Mouse (Mus musculus): ENCODE measurements at regions not wholly inside any gene's neighbourhood (a gene's known extent, or its start where the extent isn't known, plus 50 kb on each side); places are given as distances from the start of the nearest gene placed in this dataset.

DNA sequence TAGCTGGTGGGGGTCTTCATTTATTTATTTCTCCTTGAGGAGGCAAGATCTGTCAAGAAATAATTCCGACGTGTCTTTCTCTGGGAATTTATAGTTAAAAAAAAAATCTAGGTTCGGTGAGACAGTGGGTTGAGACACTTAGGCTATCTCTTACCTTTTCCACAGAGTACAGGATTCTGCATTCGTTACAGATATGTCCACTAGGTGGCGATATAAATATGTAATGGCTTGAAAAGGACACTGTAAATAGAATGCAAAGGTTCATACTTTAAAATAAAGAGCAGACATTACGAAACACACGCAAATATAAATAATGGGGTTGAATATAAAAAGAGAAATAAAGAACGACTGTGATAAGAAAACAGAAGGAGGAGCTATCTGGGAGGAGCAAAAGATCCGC lies 517.5 kb downstream of the Cps1 start:
- Histone ChIP-seq H3K4me1 (ENCODE audit: control insufficient read depth, insufficient read depth, low read length) (no peaks in the 10 kb centered on the region), H3K9ac (ENCODE audit: low read length) (no peak overlapping the region), H3K36me3 (ENCODE audit: control insufficient read depth, insufficient read depth, low read length) (no peaks in the 10 kb centered on the region), H3K27me3 (ENCODE audit: control insufficient read depth, insufficient read depth, low read length) (no peaks in the 10 kb centered on the region), H3K4me3 (ENCODE audit: low read depth, low read length) (no peak overlapping the region), H3K4me2 (ENCODE audit: low read depth) (no peak overlapping the region), H3K9me3 (ENCODE audit: control insufficient read depth, low read length) (no peaks in the 10 kb centered on the region), H3K27ac (ENCODE audit: low read depth, low read length) (no peak overlapping the region)
- ATAC-seq (ENCODE audit: insufficient read depth, low FRiP score, low TSS enrichment) (peak; percentile 85), DNase-seq (ENCODE audit: low spot score) (no peak)
- 26% methylated on average over 9 of the region's 9 CpGs for WGBS

DNA sequence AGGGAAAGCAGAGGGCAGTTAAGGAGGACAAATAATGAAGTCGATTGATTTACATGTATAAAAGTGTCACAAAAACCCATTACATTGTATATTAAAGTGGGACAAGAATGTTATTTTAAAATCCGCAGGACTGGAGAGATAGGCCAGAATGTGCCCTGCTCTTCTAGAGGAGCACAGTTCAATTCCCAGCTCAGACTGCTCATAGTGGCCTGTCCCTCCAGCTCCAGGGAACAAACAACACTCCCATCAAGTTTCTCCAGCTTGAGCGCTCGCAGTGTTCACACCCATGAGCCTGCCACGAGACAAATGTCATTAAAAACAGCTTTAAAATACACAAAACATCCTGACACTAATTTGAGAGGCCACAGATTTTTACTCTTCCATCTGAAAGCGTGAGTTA lies 517.9 kb downstream of the Cps1 start:
- ATAC-seq (ENCODE audit: insufficient read depth, low FRiP score, low TSS enrichment) = 0 out of 2 replicates have a peak, but pooled peaks have one; percentile 23
- H3K36me3 ChIP-seq (ENCODE audit: control insufficient read depth, insufficient read depth, low read length) = no peaks in the 10 kb centered on the region
- H3K9ac ChIP-seq (ENCODE audit: low read length) = no peak overlapping the region
- H3K9me3 ChIP-seq (ENCODE audit: control insufficient read depth, low read length) = no peaks in the 10 kb centered on the region
- WGBS = 53% methylated on average over 6 of the region's 6 CpGs
- H3K4me1 ChIP-seq (ENCODE audit: control insufficient read depth, insufficient read depth, low read length) = no peaks in the 10 kb centered on the region
- H3K4me3 ChIP-seq (ENCODE audit: low read depth, low read length) = no peak overlapping the region
- H3K27me3 ChIP-seq (ENCODE audit: control insufficient read depth, insufficient read depth, low read length) = no peaks in the 10 kb centered on the region
- DNase-seq (ENCODE audit: low spot score) = no peak
- no peak overlapping the region for H3K4me2 ChIP-seq (ENCODE audit: low read depth)
- no peak overlapping the region for H3K27ac ChIP-seq (ENCODE audit: low read depth, low read length)

DNA sequence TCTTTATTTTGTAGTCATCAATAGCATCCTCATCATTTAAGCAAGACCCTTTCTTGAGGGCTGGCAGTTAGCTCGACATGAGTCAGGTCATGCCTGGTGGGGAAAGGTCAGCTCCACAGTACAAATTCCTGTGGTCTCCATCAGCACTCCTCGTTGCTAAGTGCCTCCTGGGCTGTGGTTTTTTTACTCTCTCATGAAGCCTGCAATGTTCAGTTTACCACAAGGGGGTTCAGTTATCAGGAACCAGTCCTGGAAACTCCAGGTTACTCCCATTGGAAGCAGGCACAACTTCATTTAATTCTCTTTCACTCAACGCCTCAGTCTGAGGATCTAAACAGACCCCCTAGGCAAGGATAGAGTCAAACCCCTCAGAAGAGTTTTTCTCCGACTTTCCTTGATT lies 520.8 kb downstream of the Cps1 start:
- H3K9me3 ChIP-seq (ENCODE audit: control insufficient read depth, low read length) = no peaks in the 10 kb centered on the region
- no peak overlapping the region for H3K9ac ChIP-seq (ENCODE audit: low read length)
- H3K4me2 ChIP-seq (ENCODE audit: low read depth) = no peak overlapping the region
- DNase-seq (ENCODE audit: low spot score) = no peak
- no peak overlapping the region for H3K27ac ChIP-seq (ENCODE audit: low read depth, low read length)
- H3K4me1 ChIP-seq (ENCODE audit: control insufficient read depth, insufficient read depth, low read length) = no peaks in the 10 kb centered on the region
- no peaks in the 10 kb centered on the region for H3K27me3 ChIP-seq (ENCODE audit: control insufficient read depth, insufficient read depth, low read length)
- ATAC-seq (ENCODE audit: insufficient read depth, low FRiP score, low TSS enrichment) = no peak
- H3K36me3 ChIP-seq (ENCODE audit: control insufficient read depth, insufficient read depth, low read length) = no peaks in the 10 kb centered on the region
- WGBS = 55% methylated on average over 4 of the region's 4 CpGs
- no peak overlapping the region for H3K4me3 ChIP-seq (ENCODE audit: low read depth, low read length)
